In the genomic region with DNA sequence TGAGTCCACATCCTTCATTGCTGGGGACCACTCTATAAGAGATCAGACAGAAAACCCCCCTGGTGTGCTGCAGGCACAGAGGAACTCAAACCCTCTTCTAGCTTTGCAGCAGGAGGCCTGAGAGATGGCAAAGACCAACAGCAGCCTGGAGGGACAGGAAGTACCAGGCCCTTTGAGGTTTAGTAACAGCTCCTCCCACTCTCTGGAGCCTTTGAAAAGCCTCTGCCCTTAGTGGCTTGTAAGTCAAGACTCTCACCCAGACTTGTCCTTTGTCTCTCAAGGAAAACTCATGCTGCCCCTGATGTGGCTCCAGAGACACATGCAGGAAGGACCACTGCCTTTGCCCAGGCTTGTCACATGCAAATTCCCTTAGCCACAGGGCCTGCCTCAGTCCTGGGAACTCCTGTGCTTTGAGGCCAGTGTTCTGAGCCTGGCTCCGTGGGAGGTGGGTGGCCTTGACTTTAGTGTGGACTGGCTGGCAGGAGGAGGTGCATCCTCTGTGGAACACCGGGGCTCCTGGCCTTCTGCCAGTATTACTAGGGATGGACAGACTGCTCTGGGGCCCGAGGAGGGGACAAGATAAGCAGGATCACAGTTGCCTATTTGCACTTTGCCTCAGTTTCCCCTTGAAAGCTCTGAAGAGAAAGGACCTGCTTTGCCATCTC, we compare ENCODE assay signal across 30 mouse cellular contexts. TPM values are rescaled to one million over a fixed set of nuclear protein-coding genes. Genes with fewer than 3 reads are reported as not detected.
A peak's percentile ranks its signal among the peaks of the same experiment; 100 is the strongest.
DNase-seq lines count a peak whose midpoint lies in the region; ATAC-seq and TF ChIP-seq lines count a peak whose summit lies in the region.
"Had no signal": no experiment of that assay in that cellular context is flagged by ENCODE, and none has a peak within 500 bp of the region (broad histone marks: within the 10 kb centered on the region; RNA-seq: fewer than 3 reads in every experiment).

No protein-coding gene starts in this region.

- in situ Hi-C loops in ES-E14 (cut with MboI; ENCODE audit: low sequenced_read_pairs in 2 of 2, unreplicated experiment in 2 of 2) = no loop called here

- no peaks in the 10 kb centered on the region for H3K9me3 ChIP-seq in ES-E14 (ENCODE audit: control insufficient read depth, insufficient read depth, low read depth, low read length)
- H3K9me3 ChIP-seq: embryonic facial prominence, embryonic 12.5 days; hindbrain, embryonic 12.5 days; limb, embryonic 10.5 days; limb, embryonic 15.5 days; liver, embryonic 13.5 days; midbrain, embryonic 13.5 days; stomach, embryonic 15.5 days had no signal

- peak; percentile 68 to 74 for DNase-seq in adrenal gland, adult (ENCODE audit: inconsistent age in 2 of 2, low spot score in 1 of 2)
- DNase-seq in adrenal gland, postnatal 4 days (ENCODE audit: low spot score in 2 of 2) = no peak
- no peak for DNase-seq in ES-E14 (ENCODE audit: low read depth, low spot score)
- DNase-seq in adrenal gland, adult 8-10 months = peak; percentile 33
- no peak for DNase-seq in thymus, postnatal 4 days
- DNase-seq: cerebellum, adult 8-10 months; cerebellum, postnatal 36 days; embryo, embryonic 11 days; gastrocnemius, adult 2 months; gastrocnemius, postnatal 36 days; heart, postnatal 14 days; kidney, postnatal 14 days; layer of hippocampus, adult 9-11 months; liver, embryonic 13.5 days; lung, adult 18-20 months; lung, postnatal 4 days; retina, postnatal 1 day; right cerebral cortex, postnatal 14 days had no signal

- H3K4me1 ChIP-seq in ES-E14 (ENCODE audit: control insufficient read depth in 2 of 2, insufficient read depth in 2 of 2, low read length in 2 of 2, poor library complexity in 1 of 2) = peaks cover 12 to 53% of the 10 kb centered on the region in 2 experiments; a peak in 3 of 4 replicates
- H3K4me1 ChIP-seq: embryonic facial prominence, embryonic 12.5 days; liver, embryonic 13.5 days; stomach, embryonic 15.5 days had no signal

- H3K36me3 ChIP-seq in ES-E14 (ENCODE audit: control insufficient read depth, insufficient read depth, low read length, poor library complexity, severe bottlenecking) = no peaks in the 10 kb centered on the region
- H3K36me3 ChIP-seq: embryonic facial prominence, embryonic 12.5 days; hindbrain, embryonic 12.5 days; limb, embryonic 10.5 days; limb, embryonic 15.5 days; liver, embryonic 13.5 days; midbrain, embryonic 13.5 days; stomach, embryonic 15.5 days had no signal

- no peak overlapping the region for H3K9ac ChIP-seq in ES-E14 (ENCODE audit: insufficient read depth, low read depth, low read length, poor library complexity, severe bottlenecking)
- H3K9ac ChIP-seq: embryonic facial prominence, embryonic 12.5 days; hindbrain, embryonic 12.5 days; limb, embryonic 15.5 days; liver, embryonic 13.5 days; midbrain, embryonic 13.5 days; stomach, embryonic 15.5 days had no signal

- H3K27ac ChIP-seq in ES-E14 (ENCODE audit: insufficient read depth, low read depth, low read length, poor library complexity, severe bottlenecking) = peak overlapping the region; percentile 67
- H3K27ac ChIP-seq: embryonic facial prominence, embryonic 12.5 days; gastrocnemius, adult 2 months; hindbrain, embryonic 12.5 days; limb, embryonic 10.5 days; limb, embryonic 15.5 days; liver, embryonic 13.5 days; midbrain, embryonic 13.5 days; stomach, embryonic 15.5 days had no signal

- no peak for ATAC-seq in megakaryocyte progenitor cell, adult 5-6 weeks (replicated peaks; ENCODE audit: poor library complexity)
- no peak for ATAC-seq in activated CD4-positive, CD25-positive, alpha-beta regulatory T cell, adult 4 months
- ATAC-seq: forebrain, embryonic 16.5 days; intestine, postnatal 0 days; lung, postnatal 0 days; midbrain, embryonic 13.5 days had no signal

- H3K4me3 ChIP-seq in ES-E14 (ENCODE audit: insufficient read depth in 1 of 2, low read depth in 1 of 2, low read length in 2 of 2, poor library complexity in 1 of 2, severe bottlenecking in 1 of 2) = no peak overlapping the region
- H3K4me3 ChIP-seq: embryonic facial prominence, embryonic 12.5 days; gastrocnemius, adult 2 months; hindbrain, embryonic 12.5 days; limb, embryonic 10.5 days; limb, embryonic 15.5 days; liver, embryonic 13.5 days; midbrain, embryonic 13.5 days; stomach, embryonic 15.5 days had no signal

TF ChIP-seq in ES-E14, 5 proteins besides CTCF, POLR2A, EP300 and RAD21:
- TF ChIP-seq MAFK (IDR thresholded peaks at IDR 0.05; ENCODE audit: insufficient read depth, low read depth, low read length) (no peak), CHD2 (IDR thresholded peaks at IDR 0.05; ENCODE audit: low read depth, low read length) (no peak), ZC3H11A (IDR thresholded peaks at IDR 0.05; ENCODE audit: borderline replicate concordance, low read depth, low read length) (no peak), ZNF384 (IDR thresholded peaks at IDR 0.05; ENCODE audit: low read depth, low read length) (no peak), HCFC1 (IDR thresholded peaks at IDR 0.05; ENCODE audit: borderline replicate concordance, insufficient read depth, low read length) (no peak)
TF ChIP-seq in ES-E14: peak in this region for 0.

RNA-seq across cellular contexts. Expression of a gene that starts 47.9 kb away (rescaled TPM):
- under 1 TPM; 0.79 to 0.81 TPM for total RNA-seq in adrenal gland, postnatal 4 days (2021)
- total RNA-seq in ES-E14 (2012; rRNA removed) = 9.8 and 13.6 TPM in 2 replicates
- total RNA-seq in adrenal gland, adult 8-10 months (2022) = under 1 TPM; 0.52 to 0.64 (median 0.60) TPM
- total RNA-seq in megakaryocyte progenitor cell, adult 5-6 weeks (2015) = not detected in 2 replicates
- not detected in 2 replicates for total RNA-seq in megakaryocyte progenitor cell, adult 5-6 weeks (2017)
- not detected for polyA plus RNA-seq in activated CD4-positive, CD25-positive, alpha-beta regulatory T cell, adult 4 months (2017; shearing (Covaris generic))
- total RNA-seq: megakaryocyte-erythroid progenitor cell, adult 5-6 weeks had no signal
- polyA plus RNA-seq: limb, embryonic 10.5 days; lung, postnatal 0 days had no signal

Comparison
In these comparisons a context has a peak if more than half of its experiments do, and no peak if none do; other contexts are left out.
1. DNase-seq: peak in adrenal gland, adult (2 of 2) and adrenal gland, adult 8-10 months (single experiment); none in adrenal gland, postnatal 4 days (0 of 2), ES-E14 (single experiment) and thymus, postnatal 4 days (single experiment).